Mouse (Mus musculus): ENCODE results near the gene Zfp105. TPM values are rescaled to one million over a fixed set of nuclear protein-coding genes. Genes with fewer than 3 reads are reported as not detected.
A peak's percentile ranks its signal among the peaks of the same experiment; 100 is the strongest.

The Zfp105 gene
- 14.5 and 20.4 TPM in 2 replicates for polyA plus RNA-seq (2016; fragmentation: Nextera tagmentation; extraction: Ambion mirVana)

- H3K27ac ChIP-seq: peak within 1 kb of the TSS; percentile 98
- WGBS: under 1% methylated on average over 43 of the region's 43 CpGs
Measured at GRCm38 (mm10) chr9:122922936-122923381, at the start of gene Zfp105. Zfp105 (plus strand) TSS chr9:122923072.

DNA sequence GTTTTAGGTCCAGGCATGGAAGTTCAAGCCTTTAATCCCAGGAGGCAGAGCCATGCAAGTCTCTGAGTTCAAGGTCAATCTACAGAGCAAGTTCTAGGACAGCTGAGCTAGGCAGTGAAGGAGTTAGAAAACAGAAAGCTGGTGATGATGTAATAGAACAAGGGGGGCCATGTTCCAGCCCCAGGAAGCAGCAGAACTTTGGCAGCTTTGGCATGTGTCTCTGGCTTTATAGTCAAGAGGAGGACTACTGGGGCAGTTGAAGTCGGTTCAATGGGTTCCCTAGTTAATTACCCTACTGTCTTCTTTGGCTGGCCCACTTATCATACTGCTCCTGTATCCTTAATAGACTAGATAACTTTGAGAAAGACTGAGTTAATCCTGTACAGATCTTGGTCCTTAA is 48.2 kb upstream of the Zfp105 start:
- H3K4me3 ChIP-seq: no peak overlapping the region
- no peak for DNase-seq (ENCODE audit: low spot score)
- H3K27ac ChIP-seq: no peak overlapping the region
- H3K36me3 ChIP-seq: no peaks in the 10 kb centered on the region
- H3K27me3 ChIP-seq (ENCODE audit: insufficient read depth, poor library complexity, severe bottlenecking): no peaks in the 10 kb centered on the region
- 89% methylated on average over 1 of the region's 1 CpGs for WGBS
- no peaks in the 10 kb centered on the region for H3K4me1 ChIP-seq
- no peaks in the 10 kb centered on the region for H3K9me3 ChIP-seq

More at GRCm38 (mm10) chr9:122922936-122923381, at the start of gene Zfp105:
- peak; percentile 93 for DNase-seq (ENCODE audit: low spot score)
- Histone ChIP-seq H3K27me3 (ENCODE audit: insufficient read depth, poor library complexity, severe bottlenecking) (no peaks in the 10 kb centered on the region), H3K9me3 (no peaks in the 10 kb centered on the region), H3K4me1 (0 out of 2 replicates have a peak, but pooled peaks cover 3% of the 10 kb centered on the region), H3K36me3 (peaks cover 32% of the 10 kb centered on the region), H3K4me3 (peak within 1 kb of the TSS; percentile 97)

DNA sequence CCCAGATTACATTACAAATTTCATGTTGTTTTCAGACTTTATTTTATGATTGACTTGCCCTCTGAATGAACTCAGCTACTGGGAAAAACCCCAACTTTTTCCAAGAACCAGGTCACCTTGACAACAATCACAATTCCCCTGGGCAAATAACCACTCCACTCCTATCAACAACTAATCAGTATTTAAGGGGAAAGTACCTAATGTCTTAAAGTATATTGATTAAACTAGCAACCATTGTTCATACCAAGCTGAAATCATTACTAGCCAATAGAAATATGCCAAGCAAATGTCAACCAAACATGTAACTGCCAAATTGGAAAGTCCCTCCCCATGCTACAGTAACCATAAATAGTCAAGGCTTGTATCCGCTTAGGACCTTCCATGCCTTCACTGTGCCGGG is 47.7 kb upstream of the Zfp105 start:
- Histone ChIP-seq H3K4me1 (no peaks in the 10 kb centered on the region), H3K4me3 (no peak overlapping the region), H3K27ac (no peak overlapping the region), H3K9me3 (no peaks in the 10 kb centered on the region), H3K36me3 (no peaks in the 10 kb centered on the region), H3K27me3 (ENCODE audit: insufficient read depth, poor library complexity, severe bottlenecking) (no peaks in the 10 kb centered on the region)
- 83% methylated on average over 2 of the region's 2 CpGs for WGBS
- DNase-seq (ENCODE audit: low spot score): no peak

GRCm38 (mm10) chr9:122885385-122885784 is 37.5 kb upstream of the Zfp105 start, which contains the start of gene Zkscan7:
Zkscan7 (plus strand) TSS chr9:122885685.
- Histone ChIP-seq H3K4me1 (0 out of 2 replicates have a peak, but pooled peaks cover 6% of the 10 kb centered on the region), H3K27ac (peak within 1 kb of the TSS; percentile 91), H3K36me3 (0 out of 2 replicates have a peak, but pooled peaks cover 5% of the 10 kb centered on the region), H3K9me3 (no peaks in the 10 kb centered on the region), H3K4me3 (peak within 1 kb of the TSS; percentile 91), H3K27me3 (ENCODE audit: insufficient read depth, poor library complexity, severe bottlenecking) (peaks cover 10% of the 10 kb centered on the region; the same call in 1 of the 2 replicates)
- 72% methylated on average over 3 of the region's 3 CpGs for WGBS
- DNase-seq (ENCODE audit: low spot score): no peak

DNA sequence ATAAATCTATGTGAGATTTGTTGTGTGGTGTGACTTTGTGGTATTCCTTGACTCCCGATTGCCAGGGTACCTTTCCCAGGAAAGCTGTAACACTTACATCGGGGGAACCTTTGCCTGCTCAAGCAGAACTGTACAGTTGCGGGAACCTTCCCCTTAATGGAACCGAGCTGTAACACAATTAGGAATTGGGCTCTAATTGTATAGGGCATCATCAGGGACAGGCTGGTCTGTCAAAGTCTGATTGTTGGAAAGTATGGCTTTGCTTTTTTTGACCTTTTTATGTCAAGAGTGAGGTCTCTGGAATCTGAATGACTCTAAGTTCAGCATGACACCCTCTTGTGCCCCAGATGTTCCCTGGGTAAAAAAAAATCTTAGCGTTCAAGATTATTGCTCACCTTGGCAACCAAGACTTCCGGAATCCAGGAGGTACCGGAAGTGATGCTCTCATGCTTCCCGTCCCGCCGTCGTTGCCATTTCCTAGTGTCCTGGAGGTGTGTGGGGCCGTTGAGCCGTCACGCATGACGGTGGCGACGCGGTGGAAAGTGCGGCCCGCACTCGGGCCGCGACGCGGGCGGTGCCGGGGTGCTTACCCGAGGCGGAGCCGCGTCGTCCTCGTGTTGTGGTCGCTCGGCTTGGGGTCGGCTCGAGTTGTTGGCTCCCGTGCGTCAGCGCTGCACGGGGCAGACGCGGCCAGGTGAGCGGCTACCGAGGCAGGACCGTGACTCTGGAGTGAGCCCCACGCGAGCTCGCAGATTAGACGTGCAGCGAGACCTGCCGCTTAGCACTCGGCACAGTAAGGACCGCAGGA is 36.3 kb upstream of the Zfp105 start:
- H3K27ac ChIP-seq: peak overlapping the region; percentile 91
- H3K4me3 ChIP-seq: peak overlapping the region; percentile 91
- H3K36me3 ChIP-seq: peaks cover 10% of the 10 kb centered on the region; the same call in 1 of the 2 replicates
- no peaks in the 10 kb centered on the region for H3K9me3 ChIP-seq
- 7% methylated on average over 54 of the region's 54 CpGs for WGBS
- peaks cover 4% of the 10 kb centered on the region; the same call in 1 of the 2 replicates for H3K27me3 ChIP-seq (ENCODE audit: insufficient read depth, poor library complexity, severe bottlenecking)
- DNase-seq (ENCODE audit: low spot score): peak; percentile 78
- H3K4me1 ChIP-seq: 0 out of 2 replicates have a peak, but pooled peaks cover 6% of the 10 kb centered on the region

DNA sequence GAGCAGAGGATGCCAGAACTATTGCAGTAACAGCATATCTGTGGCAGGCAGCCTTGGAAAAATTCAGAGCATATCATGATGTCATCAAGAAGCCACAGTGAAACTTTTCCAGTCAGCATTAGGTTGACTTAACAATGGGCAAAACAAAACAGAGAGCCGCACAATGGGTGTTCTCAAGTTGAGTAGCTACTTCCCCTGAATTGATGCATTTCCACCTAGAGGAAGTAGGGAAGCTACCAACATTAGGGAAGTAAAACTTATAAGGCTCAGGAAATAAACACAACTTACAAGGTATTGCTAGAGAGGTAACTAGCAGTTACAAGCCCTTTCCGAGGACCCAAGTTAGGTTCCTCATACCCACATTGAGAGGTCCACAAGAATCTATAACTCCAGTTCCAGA is 21.8 kb upstream of the Zfp105 start:
- Histone ChIP-seq H3K27me3 (ENCODE audit: insufficient read depth, poor library complexity, severe bottlenecking) (no peaks in the 10 kb centered on the region), H3K4me1 (0 out of 2 replicates have a peak, but pooled peaks cover 9% of the 10 kb centered on the region), H3K27ac (no peak overlapping the region), H3K4me3 (no peak overlapping the region), H3K36me3 (peaks cover 6% of the 10 kb centered on the region), H3K9me3 (no peaks in the 10 kb centered on the region)
- WGBS: 83% methylated on average over 2 of the region's 2 CpGs
- no peak for DNase-seq (ENCODE audit: low spot score)

- peak overlapping the region; percentile 88 for H3K27ac ChIP-seq
- peak overlapping the region; percentile 69 for H3K4me3 ChIP-seq
- H3K27me3 ChIP-seq (ENCODE audit: insufficient read depth, poor library complexity, severe bottlenecking): no peaks in the 10 kb centered on the region
- 16% methylated on average over 32 of the region's 32 CpGs for whole genome bisulfite sequencing
- peak; percentile 92 for DNase-seq (ENCODE audit: low spot score)
- 0 out of 2 replicates have a peak, but pooled peaks cover 9% of the 10 kb centered on the region for H3K4me1 ChIP-seq
- H3K9me3 ChIP-seq: no peaks in the 10 kb centered on the region
- peaks cover 12% of the 10 kb centered on the region for H3K36me3 ChIP-seq
Measured at GRCm38 (mm10) chr9:122902717-122903535, 19.9 kb upstream of the Zfp105 start.

- Histone ChIP-seq H3K4me1 (0 out of 2 replicates have a peak, but pooled peaks cover 3% of the 10 kb centered on the region), H3K27ac (peak overlapping the region; percentile 98), H3K4me3 (peak overlapping the region; percentile 97), H3K9me3 (no peaks in the 10 kb centered on the region), H3K27me3 (ENCODE audit: insufficient read depth, poor library complexity, severe bottlenecking) (no peaks in the 10 kb centered on the region), H3K36me3 (peaks cover 27% of the 10 kb centered on the region)
- DNase-seq (ENCODE audit: low spot score): no peak
- WGBS: 17% methylated on average over 3 of the region's 3 CpGs
Measured at GRCm38 (mm10) chr9:122922436-122922835, 436 bp upstream of the Zfp105 start.

DNA sequence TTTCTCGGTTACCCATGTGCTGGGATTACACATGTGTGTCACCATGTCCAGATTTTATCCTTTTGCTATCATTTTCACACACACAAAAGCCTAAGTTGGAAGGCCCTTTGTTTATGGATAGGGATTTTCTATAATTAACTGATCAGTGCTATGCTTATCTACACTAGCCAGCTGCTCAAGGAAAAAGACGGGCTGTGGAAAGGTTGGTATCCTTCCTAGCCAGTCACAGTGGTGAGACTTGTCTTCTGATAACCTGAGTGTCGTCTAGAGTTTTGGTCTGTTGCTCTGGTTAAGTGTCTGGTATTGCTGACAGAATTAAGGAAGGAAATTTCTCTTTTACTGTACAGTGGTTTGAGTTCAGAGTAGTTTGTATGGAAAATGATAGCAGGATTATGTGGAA is 6.0 kb downstream of the Zfp105 start:
- no peaks in the 10 kb centered on the region for H3K4me1 ChIP-seq
- 78% methylated on average over 3 of the region's 3 CpGs for WGBS
- no peak for DNase-seq (ENCODE audit: low spot score)

DNA sequence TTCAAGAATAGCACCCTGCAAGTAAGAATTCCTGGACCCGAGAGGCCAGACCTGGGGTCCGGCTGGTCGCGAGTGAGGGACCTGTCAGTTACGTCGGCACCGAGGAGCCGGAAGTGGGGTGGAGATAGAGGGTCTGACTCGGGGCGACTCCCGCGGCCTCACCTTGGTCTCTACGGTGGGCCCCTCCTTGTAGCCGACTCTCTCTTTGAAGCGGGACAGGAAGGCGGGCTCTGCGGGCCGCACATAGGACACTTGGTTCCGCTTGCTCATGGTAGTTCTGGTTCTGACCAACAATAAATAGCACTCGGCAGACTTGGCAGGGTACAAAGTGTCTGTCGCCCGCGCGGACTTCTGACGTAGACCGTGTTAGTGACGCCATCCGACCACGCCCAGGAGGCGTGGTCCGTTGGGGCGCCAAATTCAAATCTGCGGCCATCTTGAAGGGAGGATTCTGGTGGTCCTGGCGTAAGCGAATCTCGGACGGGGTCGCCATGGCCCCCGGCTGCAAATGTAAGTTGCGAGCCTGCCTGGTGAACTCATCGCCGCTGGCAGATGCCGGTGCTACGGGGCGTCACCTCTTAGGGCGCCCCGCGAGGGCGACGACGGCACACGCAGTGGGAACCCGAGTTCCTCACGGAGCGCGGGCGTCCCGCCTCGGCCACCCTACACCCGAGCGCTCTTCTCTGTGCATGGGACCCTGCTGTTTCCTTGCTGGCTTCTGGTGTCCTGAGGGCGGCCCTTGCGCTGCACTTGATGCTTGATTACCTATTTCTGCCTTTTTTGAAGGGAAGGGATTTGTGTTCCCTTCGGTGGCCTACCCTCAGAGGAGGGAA is 28.0 kb downstream of the Zfp105 start, which contains the start of the genes 1110059G10Rik and Kif15:
Gene 1110059G10Rik, minus strand, starts transcription at position 358 of the 833 bp plus-strand sequence.
Gene Kif15, plus strand, starts transcription at position 404 of the 833 bp plus-strand sequence.
- WGBS: under 1% methylated on average over 64 of the region's 64 CpGs
- peaks cover 11% of the 10 kb centered on the region for H3K4me1 ChIP-seq
- no peaks in the 10 kb centered on the region for H3K27me3 ChIP-seq (ENCODE audit: insufficient read depth, poor library complexity, severe bottlenecking)
- no peaks in the 10 kb centered on the region for H3K9me3 ChIP-seq
- peak within 1 kb of the TSS; percentile 91 for H3K4me3 ChIP-seq
- peak; percentile 96 for DNase-seq (ENCODE audit: low spot score)
- peaks cover 9% of the 10 kb centered on the region for H3K36me3 ChIP-seq
- H3K27ac ChIP-seq: peak within 1 kb of the TSS; percentile 95

More for the DNA sequence above, 6.0 kb downstream of the Zfp105 start:
- H3K27me3 ChIP-seq (ENCODE audit: insufficient read depth, poor library complexity, severe bottlenecking): no peaks in the 10 kb centered on the region
- H3K4me3 ChIP-seq: no peak overlapping the region
- 0 out of 2 replicates have a peak, but pooled peaks cover 3% of the 10 kb centered on the region for H3K9me3 ChIP-seq
- peaks cover 79% of the 10 kb centered on the region for H3K36me3 ChIP-seq
- no peak overlapping the region for H3K27ac ChIP-seq

All from heart, embryonic 10.5 days (tissue).